Mouse (Mus musculus) lung, adult 18-20 months (tissue): ENCODE results near the gene Armc10.
A peak's percentile ranks its signal among the peaks of the same experiment; 100 is the strongest.
"Not testable (repeated sequence)": the region's sequence is repeated elsewhere in the genome, so short reads cannot be mapped to it uniquely, and the experiment has no call there.

Experiments
- DNase-seq, 2 experiments: peaks; one replicate each; pipeline ENCODE4 v3.0.0; 2022; ENCODE audit warnings: mixed read lengths in 2 of 2

Armc10 gene

GRCm38 (mm10) chr5:21667191-21668137, 21.9 kb downstream of the Armc10 start:
- DNase-seq: no peak

GRCm38 (mm10) chr5:21669307-21669706, 23.7 kb downstream of the Armc10 start:
- DNase-seq: no peak

GRCm38 (mm10) chr5:21672812-21673635, 27.4 kb downstream of the Armc10 start:
- peak in 1 of 2 experiments; percentile 28 for DNase-seq

GRCm38 (mm10) chr5:21673742-21674141, 28.1 kb downstream of the Armc10 start:
- DNase-seq: no peak

GRCm38 (mm10) chr5:21675019-21675418, 29.4 kb downstream of the Armc10 start:
- DNase-seq: no peak

- no peak for DNase-seq
Observed at GRCm38 (mm10) chr5:21675494-21675893, 29.9 kb downstream of the Armc10 start.

GRCm38 (mm10) chr5:21677939-21678338, 32.3 kb downstream of the Armc10 start:
- no peak for DNase-seq

GRCm38 (mm10) chr5:21678363-21678762, 32.8 kb downstream of the Armc10 start:
- DNase-seq: no peak

GRCm38 (mm10) chr5:21680029-21680428, 34.4 kb downstream of the Armc10 start:
- DNase-seq: no peak

- DNase-seq: no peak
Observed at GRCm38 (mm10) chr5:21680940-21681339, 35.3 kb downstream of the Armc10 start.

- DNase-seq: no peak
Observed at GRCm38 (mm10) chr5:21683811-21684210, 38.2 kb downstream of the Armc10 start.

GRCm38 (mm10) chr5:21685001-21685400, 39.4 kb downstream of the Armc10 start:
- no peak for DNase-seq

GRCm38 (mm10) chr5:21687042-21687441, 41.4 kb downstream of the Armc10 start:
- DNase-seq: no peak

- DNase-seq: no peak
Observed at GRCm38 (mm10) chr5:21692230-21692629, 46.6 kb downstream of the Armc10 start.

GRCm38 (mm10) chr5:21693372-21693870, 47.8 kb downstream of the Armc10 start:
- DNase-seq: no peak

- no peak for DNase-seq
Observed at GRCm38 (mm10) chr5:21694854-21695490, 49.4 kb downstream of the Armc10 start.

- not testable (repeated sequence) for DNase-seq
Observed at GRCm38 (mm10) chr5:21699555-21699954, 53.9 kb downstream of the Armc10 start.

GRCm38 (mm10) chr5:21700272-21700821, 54.7 kb downstream of the Armc10 start:
- no peak for DNase-seq

- no peak for DNase-seq
Observed at GRCm38 (mm10) chr5:21700934-21701333, 55.3 kb downstream of the Armc10 start.

GRCm38 (mm10) chr5:21701351-21702008, 55.9 kb downstream of the Armc10 start, which contains the start of gene Napepld:
Gene Napepld, minus strand, starts transcription at chr5:21701396.
- peak; percentile 99 for DNase-seq

GRCm38 (mm10) chr5:21702009-21702364, 56.4 kb downstream of the Armc10 start:
- no peak for DNase-seq
